Mouse (Mus musculus) small intestine, adult 10 weeks (tissue): Measurements from ENCODE around the gene Opa1. TPM values are rescaled to one million over a fixed set of nuclear protein-coding genes. Genes with fewer than 3 reads are reported as not detected.

Experiments
- polyA plus RNA-seq: library from polyadenylated mRNA; stranded (reverse); fragments of 350-450 nt; fragmentation: Illumina TruSeq; extraction: RNeasy Lipid Tissue Mini Kit (QIAGEN cat#74804); gene quantifications from one replicate; pipeline ENCODE4 v1.2.3, GENCODE M21; 2014; ENCODE audit warnings: low replicate concordance

Opa1 gene
- 73.7 TPM for polyA plus RNA-seq

DNA sequence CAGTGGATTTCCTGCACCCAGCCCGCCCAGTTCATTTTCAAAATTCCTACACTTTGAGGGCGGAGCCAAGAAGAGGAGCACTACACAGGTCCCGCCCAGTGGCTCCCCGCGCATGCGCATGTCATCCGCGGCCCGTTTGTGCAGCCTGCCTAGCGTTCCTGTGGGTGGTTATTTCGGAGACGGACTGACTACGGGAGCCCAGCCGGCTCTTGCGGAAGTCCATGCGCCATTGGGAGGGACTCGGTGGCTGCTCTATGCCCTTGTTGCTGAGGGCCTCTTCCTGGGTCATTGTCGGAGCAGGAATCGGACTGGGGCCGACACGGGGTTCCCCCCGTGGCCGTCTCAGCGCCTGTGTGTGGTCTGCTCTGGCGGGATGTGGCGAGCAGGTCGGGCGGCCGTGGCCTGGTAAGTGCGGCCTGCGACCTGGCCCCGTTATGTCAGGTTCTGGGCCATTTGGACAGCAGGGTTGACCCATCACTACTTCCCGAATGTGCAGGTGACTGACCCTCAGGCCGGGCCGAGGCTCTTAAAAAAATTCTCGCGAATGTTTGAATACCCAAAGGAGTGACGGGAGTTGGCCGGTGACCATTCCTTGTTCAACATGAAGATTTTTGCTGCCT is at the start of gene Opa1:
Opa1 (plus strand) TSS at position 168 of the 620 bp plus-strand sequence.

DNA sequence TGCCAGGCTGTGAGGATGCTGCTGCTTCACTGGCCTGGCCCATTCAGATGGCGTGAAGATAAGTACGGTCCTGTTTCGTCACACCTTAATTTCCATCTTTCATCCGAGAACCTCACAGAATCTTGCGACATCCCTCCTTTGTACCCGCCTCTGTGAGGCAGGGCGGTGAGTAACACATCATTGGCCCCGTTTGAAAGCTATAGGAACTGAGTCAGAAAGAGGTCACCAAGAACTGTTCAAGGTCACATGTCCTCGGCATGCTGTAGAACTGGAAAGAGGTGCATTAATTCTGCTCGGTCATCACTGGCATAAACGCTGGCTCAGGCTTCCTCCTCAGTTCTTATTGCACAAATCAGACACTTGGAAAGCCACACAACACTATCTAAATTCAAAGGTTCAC is 34.3 kb upstream of the Opa1 start, which contains the start of gene Atp13a4:
Atp13a4 (minus strand) TSS at position 36 of the 400 bp plus-strand sequence.

Other genes starting within 250 kb of the Opa1 start
- gene Atp13a5, start 200.6 kb upstream of the Opa1 start, polyA plus RNA-seq, result not detected
- not detected for gene Atp13a4, start 34.5 kb upstream of the Opa1 start, polyA plus RNA-seq